Mouse (Mus musculus): ENCODE data around the gene Gbp5. TPM values are rescaled to one million over a fixed set of nuclear protein-coding genes. Genes with fewer than 3 reads are reported as not detected.

Gbp5 gene
- total and polyA plus RNA-seq, 3 experiments = 0.03 TPM; not detected in 2

- no peaks in the 10 kb centered on the region for H3K9me3 ChIP-seq (replicated peaks; ENCODE audit: insufficient read depth, low read length)
- no peaks in the 10 kb centered on the region for H3K4me1 ChIP-seq (ENCODE audit: control insufficient read depth in 1 of 2, insufficient read depth in 2 of 2, low read length in 2 of 2)
- H3K36me3 ChIP-seq (ENCODE audit: control insufficient read depth in 1 of 2, insufficient read depth in 2 of 2, low read length in 2 of 2) = no peaks in the 10 kb centered on the region
- TF ChIP-seq MYB (IDR thresholded peaks at IDR 0.05; ENCODE audit: low read depth, low read length) = no peak
- TF ChIP-seq MAFK (IDR thresholded peaks at IDR 0.05; ENCODE audit: borderline replicate concordance, low read depth, low read length) = no peak
- TF ChIP-seq KAT2A (conservative IDR thresholded peaks at IDR 0.05; ENCODE audit: low read depth, low read length) = no peak
- TF ChIP-seq POLR2A (IDR thresholded peaks at IDR 0.05; ENCODE audit: control insufficient read depth in 1 of 2, insufficient read depth in 1 of 2, low read depth in 1 of 2, low read length in 2 of 2, poor library complexity in 1 of 2) = no peak
- TF ChIP-seq ZMIZ1 (IDR thresholded peaks at IDR 0.05; ENCODE audit: low read depth, low read length) = no peak
- no peak for TF ChIP-seq SIN3A (IDR thresholded peaks at IDR 0.05; ENCODE audit: low read length)
- TF ChIP-seq USF1 (IDR thresholded peaks at IDR 0.05; ENCODE audit: low read depth, low read length) = no peak
- no peak for TF ChIP-seq BHLHE40 (IDR thresholded peaks at IDR 0.05; ENCODE audit: borderline replicate concordance, low read depth, low read length)
- no peak for TF ChIP-seq EP300 (IDR thresholded peaks at IDR 0.05; ENCODE audit: low read depth in 1 of 2, low read length in 2 of 2)
- no peak for TF ChIP-seq MAZ (IDR thresholded peaks at IDR 0.05; ENCODE audit: low read depth, low read length)
- no peak for TF ChIP-seq MXI1 (IDR thresholded peaks at IDR 0.05; ENCODE audit: low read depth, low read length)
- TF ChIP-seq ELF1 (IDR thresholded peaks at IDR 0.05; ENCODE audit: low read depth, low read length) = no peak
- TF ChIP-seq NELFE (IDR thresholded peaks at IDR 0.05; ENCODE audit: low read depth, low read length) = no peak
- H3K27ac ChIP-seq (ENCODE audit: control insufficient read depth, low read depth, low read length) = no peak overlapping the region
- no peaks in the 10 kb centered on the region for H3K27me3 ChIP-seq (ENCODE audit: control insufficient read depth in 1 of 2, insufficient read depth in 2 of 2, low read length in 2 of 2)
- no peak overlapping the region for H3K9ac ChIP-seq (ENCODE audit: control insufficient read depth, low read depth, low read length, poor library complexity, severe bottlenecking)
- no peak for DNase-seq (ENCODE audit: low read depth, low spot score)
- no peak overlapping the region for H3K4me3 ChIP-seq (ENCODE audit: control insufficient read depth in 1 of 2, insufficient read depth in 1 of 2, low read depth in 2 of 2, low read length in 2 of 2)
- no peaks in the 10 kb centered on the region for H3K79me2 ChIP-seq (ENCODE audit: control insufficient read depth, insufficient read depth, low read length, poor library complexity)
Observed at GRCm38 (mm10) chr3:142554601-142555000, 60.8 kb downstream of the Gbp5 start.

- DNase-seq (ENCODE audit: low read depth, low spot score) = no peak
Observed at GRCm38 (mm10) chr3:142555623-142556022, 61.8 kb downstream of the Gbp5 start.

More at GRCm38 (mm10) chr3:142555623-142556022, 61.8 kb downstream of the Gbp5 start:
- no peak overlapping the region for H3K4me3 ChIP-seq (ENCODE audit: control insufficient read depth in 1 of 2, insufficient read depth in 1 of 2, low read depth in 2 of 2, low read length in 2 of 2)
- H3K27ac ChIP-seq (ENCODE audit: control insufficient read depth, low read depth, low read length) = no peak overlapping the region
- H3K36me3 ChIP-seq (ENCODE audit: control insufficient read depth in 1 of 2, insufficient read depth in 2 of 2, low read length in 2 of 2) = no peaks in the 10 kb centered on the region
- H3K9ac ChIP-seq (ENCODE audit: control insufficient read depth, low read depth, low read length, poor library complexity, severe bottlenecking) = no peak overlapping the region
- peaks cover 0 to 2% of the 10 kb centered on the region in 2 experiments; a peak in 1 of 4 replicates for H3K4me1 ChIP-seq (ENCODE audit: control insufficient read depth in 1 of 2, insufficient read depth in 2 of 2, low read length in 2 of 2)
- no peaks in the 10 kb centered on the region for H3K27me3 ChIP-seq (ENCODE audit: control insufficient read depth in 1 of 2, insufficient read depth in 2 of 2, low read length in 2 of 2)
- no peaks in the 10 kb centered on the region for H3K79me2 ChIP-seq (ENCODE audit: control insufficient read depth, insufficient read depth, low read length, poor library complexity)
- TF ChIP-seq ZNF384 (IDR thresholded peaks at IDR 0.05; ENCODE audit: low read depth, low read length) (no peak), MAFK (IDR thresholded peaks at IDR 0.05; ENCODE audit: borderline replicate concordance, low read depth, low read length) (no peak), ZKSCAN1 (IDR thresholded peaks at IDR 0.05; ENCODE audit: low read depth, low read length) (no peak), RCOR1 (IDR thresholded peaks at IDR 0.05; ENCODE audit: low read depth, low read length) (no peak), NRF1 (IDR thresholded peaks at IDR 0.05; ENCODE audit: insufficient read depth, low read depth, low read length, poor library complexity, severe bottlenecking) (no peak)
- H3K9me3 ChIP-seq (replicated peaks; ENCODE audit: insufficient read depth, low read length) = no peaks in the 10 kb centered on the region
